Mouse (Mus musculus) intestine, postnatal 0 days (tissue): ENCODE data around the gene Smurf2. TPM values are rescaled to one million over a fixed set of nuclear protein-coding genes. Genes with fewer than 3 reads are reported as not detected.

Experiments used
- ATAC-seq: fragments of 200-750 bp; cut with Nextera tagmentation; 2 replicates; pipeline ENCODE4 v1.8.0; 2017; ENCODE audit warnings: mild to moderate bottlenecking, moderate TSS enrichment, moderate library complexity
- H3K27ac ChIP-seq: fragments of 300-500 bp; sonication (generic); 2 replicates; pipeline ENCODE4 v1.5.1; 2014; ENCODE audit warnings: mild to moderate bottlenecking, low read depth, low read length, moderate library complexity
- H3K27me3 ChIP-seq: fragments of 300-500 bp; sonication (generic); replicated peaks from 2 replicates; pipeline ENCODE4 v1.6.1; 2014; ENCODE audit warnings: low read length, mixed read lengths; ENCODE audit not compliant: control insufficient read depth, insufficient read depth
- H3K36me3 ChIP-seq: fragments of 300-500 bp; sonication (generic); 2 replicates; pipeline ENCODE4 v1.6.1; 2014; ENCODE audit warnings: mild to moderate bottlenecking, moderate library complexity; ENCODE audit not compliant: control insufficient read depth, insufficient read depth
- H3K4me1 ChIP-seq: fragments of 300-500 bp; sonication (generic); replicated peaks from 2 replicates; pipeline ENCODE4 v1.6.1; 2014; ENCODE audit warnings: antibody characterized with exemption, low read length, mixed read lengths; ENCODE audit not compliant: control insufficient read depth, insufficient read depth
- H3K4me2 ChIP-seq: fragments of 300-500 bp; sonication (generic); replicated peaks from 2 replicates; pipeline ENCODE4 v1.6.1; 2014; ENCODE audit warnings: low read depth, mild to moderate bottlenecking, moderate library complexity
- H3K4me3 ChIP-seq: fragments of 300-500 bp; sonication (generic); 2 replicates; pipeline ENCODE4 v1.5.1; 2014; ENCODE audit warnings: low read depth, low read length
- H3K9ac ChIP-seq: fragments of 300-500 bp; sonication (generic); 2 replicates; pipeline ENCODE4 v1.6.1; 2014; ENCODE audit warnings: mild to moderate bottlenecking, low read depth, low read length
- H3K9me3 ChIP-seq: fragments of 300-500 bp; sonication (generic); 2 replicates; pipeline ENCODE4 v1.6.1; 2016; ENCODE audit warnings: mixed run types; ENCODE audit not compliant: control insufficient read depth
- CTCF ChIP-seq: sonication (generic); IDR thresholded peaks from 2 replicates; pipeline ENCODE4 v1.5.1; 2016; ENCODE audit warnings: low read depth, mild to moderate bottlenecking, control low read depth, antibody characterized with exemption, moderate library complexity
- WGBS: fragments of 180-500 bp; shearing (Covaris S2); extraction: QIAGEN DNeasy Blood & Tissue Kit; methylation state at CpG from one replicate; pipeline ENCODE4 v1.1.7; 2014; 5-methylcytosine and 5-hydroxymethylcytosine counted together
- polyA plus RNA-seq: library from polyadenylated mRNA; unstranded; fragments of >200 nt; fragmentation: Nextera tagmentation; extraction: Ambion mirVana; gene quantifications from 2 replicates; pipeline ENCODE4 v1.2.1, GENCODE M21; 2015

The Smurf2 gene
- polyA plus RNA-seq, 1 experiment from 2014 or later, result 8.0 TPM

DNA sequence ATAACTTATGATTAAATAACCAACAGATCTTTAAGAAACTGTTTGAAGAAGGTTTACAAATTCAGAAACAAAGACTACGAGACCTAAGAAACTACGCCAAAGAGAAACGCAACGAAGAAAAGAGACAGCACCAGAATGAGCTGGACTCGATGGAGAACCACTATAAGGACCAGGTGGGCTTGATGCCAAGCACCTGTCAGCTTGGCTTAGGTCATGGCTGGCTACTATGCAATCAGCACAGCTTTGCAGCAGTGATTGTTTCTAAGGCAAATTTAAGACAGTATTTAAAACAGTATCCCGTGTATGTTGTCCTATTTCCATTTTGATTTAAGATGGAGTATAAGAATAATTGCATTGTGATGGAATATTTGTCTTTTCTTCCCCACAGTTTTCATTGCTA, 102.7 kb downstream of the Smurf2 start:
- no peaks in the 10 kb centered on the region for H3K9me3 ChIP-seq
- no peak overlapping the region for H3K9ac ChIP-seq
- H3K27ac ChIP-seq, result no peak overlapping the region
- no peak for TF ChIP-seq CTCF
- H3K4me1 ChIP-seq, result 0 out of 2 replicates have a peak, but pooled peaks cover 4% of the 10 kb centered on the region
- WGBS, result 86% methylated on average over 6 of the region's 6 CpGs
- no peak overlapping the region for H3K4me3 ChIP-seq
- H3K36me3 ChIP-seq, result peaks cover 68% of the 10 kb centered on the region
- ATAC-seq, result no peak
- H3K27me3 ChIP-seq, result no peaks in the 10 kb centered on the region
- H3K4me2 ChIP-seq, result no peak overlapping the region

DNA sequence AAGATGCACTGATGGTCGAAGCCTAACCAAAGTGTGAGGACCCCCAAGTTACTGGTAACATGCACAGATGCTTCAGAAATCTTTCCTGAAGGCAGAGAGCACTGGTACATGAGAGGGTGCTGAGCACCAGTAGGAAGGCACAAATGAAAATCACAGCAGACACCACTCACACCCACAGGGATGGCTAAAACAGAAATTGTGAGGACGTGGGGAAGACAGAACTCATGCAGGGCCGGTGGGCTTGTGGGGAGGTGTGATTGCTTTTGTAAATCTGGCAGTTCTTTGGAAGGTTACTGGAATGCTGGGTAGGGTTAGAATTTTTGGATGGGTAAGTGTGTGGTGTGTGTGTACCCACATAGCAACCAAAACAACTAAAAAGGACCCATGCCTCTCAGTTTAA, 103.4 kb downstream of the Smurf2 start:
- Histone ChIP-seq H3K4me1 (0 out of 2 replicates have a peak, but pooled peaks cover 4% of the 10 kb centered on the region), H3K9ac (no peak overlapping the region), H3K27me3 (no peaks in the 10 kb centered on the region), H3K4me2 (no peak overlapping the region), H3K36me3 (peaks cover 66% of the 10 kb centered on the region), H3K9me3 (no peaks in the 10 kb centered on the region), H3K27ac (no peak overlapping the region), H3K4me3 (no peak overlapping the region)
- no peak for TF ChIP-seq CTCF
- WGBS, result 97% methylated on average over 3 of the region's 3 CpGs
- no peak for ATAC-seq

DNA sequence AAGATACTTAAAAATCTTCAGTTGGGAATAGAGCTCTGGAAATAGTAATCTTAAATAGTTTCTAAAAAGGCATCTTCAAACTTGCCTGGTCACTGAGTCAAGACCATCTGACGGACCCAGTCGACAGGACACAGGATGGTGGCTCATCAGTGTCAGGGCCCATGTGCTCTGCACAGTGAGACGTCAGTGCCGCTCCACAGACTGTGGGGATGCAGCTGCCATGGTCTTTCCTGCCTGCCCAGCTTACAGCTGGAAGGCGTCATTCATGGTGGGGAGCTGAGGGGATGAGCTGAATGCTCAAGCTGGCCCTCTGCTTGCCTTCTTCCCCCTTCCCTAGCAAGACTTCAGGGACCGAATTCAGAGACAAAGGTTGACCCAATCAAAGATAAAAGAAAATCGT, 104.2 kb downstream of the Smurf2 start:
- no peaks in the 10 kb centered on the region for H3K9me3 ChIP-seq
- 0 out of 2 replicates have a peak, but pooled peaks cover 7% of the 10 kb centered on the region for H3K4me1 ChIP-seq
- 86% methylated on average over 7 of the region's 7 CpGs for WGBS
- H3K27me3 ChIP-seq, result no peaks in the 10 kb centered on the region
- no peak overlapping the region for H3K4me3 ChIP-seq
- no peak overlapping the region for H3K4me2 ChIP-seq
- no peak for ATAC-seq
- no peak for TF ChIP-seq CTCF
- H3K36me3 ChIP-seq, result peaks cover 60% of the 10 kb centered on the region
- no peak overlapping the region for H3K27ac ChIP-seq
- no peak overlapping the region for H3K9ac ChIP-seq

DNA sequence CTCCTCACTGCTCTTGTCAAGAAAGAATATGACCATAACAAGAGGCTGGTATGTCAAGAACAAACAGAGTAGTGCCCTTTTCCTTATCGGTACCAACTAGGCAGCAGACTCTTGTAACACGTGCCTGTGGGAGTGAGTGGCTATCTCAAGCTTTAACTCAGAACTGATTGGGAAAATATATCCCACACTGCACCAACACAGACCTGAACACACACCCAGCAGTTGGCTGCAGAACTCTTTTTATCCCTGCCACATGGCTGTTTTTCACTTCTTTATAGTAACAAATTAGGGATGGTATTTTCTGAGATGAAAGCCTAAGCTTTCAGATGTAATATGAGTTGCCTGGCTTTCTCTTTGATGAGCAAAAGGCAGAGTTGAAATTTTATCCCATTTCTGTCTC, 104.8 kb downstream of the Smurf2 start:
- Histone ChIP-seq H3K4me1 (0 out of 2 replicates have a peak, but pooled peaks cover 7% of the 10 kb centered on the region), H3K36me3 (peaks cover 60% of the 10 kb centered on the region), H3K4me3 (no peak overlapping the region), H3K27ac (peak overlapping the region; percentile 70; the same call in 1 of the 2 replicates), H3K9me3 (no peaks in the 10 kb centered on the region), H3K4me2 (no peak overlapping the region), H3K9ac (no peak overlapping the region), H3K27me3 (no peaks in the 10 kb centered on the region)
- no peak for TF ChIP-seq CTCF
- ATAC-seq, result no peak
- WGBS, result 67% methylated on average over 2 of the region's 2 CpGs

DNA sequence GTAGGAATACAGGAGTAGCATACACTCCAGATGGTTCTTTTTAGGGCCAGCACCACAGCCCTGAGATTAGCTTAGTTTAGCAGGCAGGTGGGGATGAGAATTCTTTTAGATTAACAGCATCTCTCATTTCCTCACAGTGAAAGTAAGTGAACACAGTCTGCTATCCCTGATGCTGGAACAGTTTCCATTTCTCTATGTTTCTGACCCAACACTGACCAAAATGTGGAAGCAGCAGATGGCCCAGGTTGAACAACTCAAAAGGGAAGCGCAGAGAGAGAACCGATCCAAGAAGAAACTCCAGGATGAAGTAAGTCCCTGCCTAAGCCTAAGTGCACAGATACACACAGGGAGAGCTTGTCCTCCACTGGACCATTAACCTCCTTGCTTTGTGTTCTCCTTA, 105.2 kb downstream of the Smurf2 start:
- H3K4me1 ChIP-seq, result 0 out of 2 replicates have a peak, but pooled peaks cover 7% of the 10 kb centered on the region
- no peak for ATAC-seq

DNA sequence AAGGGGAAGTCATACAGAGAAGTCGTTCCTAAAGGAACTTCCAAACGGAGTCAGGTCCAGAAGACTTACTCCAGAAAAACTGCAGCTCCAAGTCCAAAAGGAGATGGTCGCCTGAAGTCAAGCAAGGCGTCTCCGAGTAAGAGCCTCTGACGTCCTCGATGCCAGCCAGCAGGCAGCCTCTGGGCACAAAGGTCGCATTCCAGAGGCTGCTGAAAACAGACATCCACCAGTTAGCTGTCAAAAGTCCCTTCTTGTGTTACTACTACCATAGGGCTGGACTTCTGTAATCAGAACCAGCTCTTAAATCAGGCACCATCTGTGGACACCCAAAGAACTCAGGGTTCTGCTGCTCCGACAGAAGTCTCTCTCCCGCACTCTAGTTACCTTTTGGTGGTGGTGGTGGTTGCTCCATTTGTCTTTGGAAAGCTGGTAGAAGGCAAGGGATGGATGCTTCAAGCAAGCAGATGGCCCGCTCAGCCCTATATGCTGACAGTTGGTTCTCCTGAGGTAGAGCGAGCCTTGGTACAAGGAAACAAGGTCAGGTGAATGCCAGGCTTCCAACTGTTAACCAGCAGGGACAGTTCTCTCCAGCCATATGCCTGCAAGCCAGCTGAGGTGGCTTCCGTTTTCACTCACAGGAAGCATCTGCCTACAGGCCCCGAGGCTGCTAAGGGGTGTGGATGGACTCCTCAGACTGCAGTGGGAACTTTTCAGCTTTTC, 105.8 kb downstream of the Smurf2 start:
- TF ChIP-seq CTCF, result no peak
- H3K36me3 ChIP-seq, result peaks cover 62% of the 10 kb centered on the region

More for the DNA sequence above, 105.2 kb downstream of the Smurf2 start:
- Histone ChIP-seq H3K27ac (peak overlapping the region; percentile 70), H3K4me2 (no peak overlapping the region), H3K36me3 (peaks cover 60% of the 10 kb centered on the region), H3K27me3 (no peaks in the 10 kb centered on the region), H3K4me3 (no peak overlapping the region), H3K9me3 (no peaks in the 10 kb centered on the region), H3K9ac (no peak overlapping the region)
- no peak for TF ChIP-seq CTCF
- 92% methylated on average over 2 of the region's 2 CpGs for WGBS

More for the DNA sequence above, 105.8 kb downstream of the Smurf2 start:
- no peak overlapping the region for H3K4me2 ChIP-seq
- 69% methylated on average over 14 of the region's 14 CpGs for WGBS
- peak overlapping the region; percentile 88 for H3K27ac ChIP-seq
- 0 out of 2 replicates have a peak, but pooled peaks cover 7% of the 10 kb centered on the region for H3K4me1 ChIP-seq
- no peaks in the 10 kb centered on the region for H3K9me3 ChIP-seq
- no peak for ATAC-seq
- no peak overlapping the region for H3K4me3 ChIP-seq
- H3K9ac ChIP-seq, result no peak overlapping the region
- H3K27me3 ChIP-seq, result no peaks in the 10 kb centered on the region
